Mouse (Mus musculus): ENCODE results near the gene Clp1. TPM values are rescaled to one million over a fixed set of nuclear protein-coding genes. Genes with fewer than 3 reads are reported as not detected.
"Not testable (repeated sequence)": the region's sequence is repeated elsewhere in the genome, so short reads cannot be mapped to it uniquely, and the experiment has no call there.

Clp1 gene
- polyA plus RNA-seq, 1 experiment: 11.4 TPM

- Histone ChIP-seq H3K36me3 (ENCODE audit: control insufficient read depth, insufficient read depth, low read length) (no peaks in the 10 kb centered on the region), H3K27ac (ENCODE audit: insufficient read depth, low read depth, low read length) (no peak overlapping the region), H3K4me1 (ENCODE audit: control insufficient read depth, insufficient read depth, insufficient read length, low read length) (no peaks in the 10 kb centered on the region; the same call in 1 of the 2 replicates), H3K4me3 (ENCODE audit: low read depth, low read length) (peak overlapping the region; percentile 40), H3K27me3 (ENCODE audit: control insufficient read depth, insufficient read depth, low read length) (peaks cover 31% of the 10 kb centered on the region)
- TF ChIP-seq POLR2A (IDR thresholded peaks at IDR 0.05; ENCODE audit: low read depth, low read length) (no peak), CTCF (IDR thresholded peaks at IDR 0.05; ENCODE audit: extremely low read depth, insufficient read length, insufficient replicate concordance, low read depth, low read length) (no peak)
- WGBS: 4% methylated on average over 11 of the region's 11 CpGs
Measured at GRCm38 (mm10) chr2:84734351-84734864, 7.3 kb upstream of the Clp1 start.

DNA sequence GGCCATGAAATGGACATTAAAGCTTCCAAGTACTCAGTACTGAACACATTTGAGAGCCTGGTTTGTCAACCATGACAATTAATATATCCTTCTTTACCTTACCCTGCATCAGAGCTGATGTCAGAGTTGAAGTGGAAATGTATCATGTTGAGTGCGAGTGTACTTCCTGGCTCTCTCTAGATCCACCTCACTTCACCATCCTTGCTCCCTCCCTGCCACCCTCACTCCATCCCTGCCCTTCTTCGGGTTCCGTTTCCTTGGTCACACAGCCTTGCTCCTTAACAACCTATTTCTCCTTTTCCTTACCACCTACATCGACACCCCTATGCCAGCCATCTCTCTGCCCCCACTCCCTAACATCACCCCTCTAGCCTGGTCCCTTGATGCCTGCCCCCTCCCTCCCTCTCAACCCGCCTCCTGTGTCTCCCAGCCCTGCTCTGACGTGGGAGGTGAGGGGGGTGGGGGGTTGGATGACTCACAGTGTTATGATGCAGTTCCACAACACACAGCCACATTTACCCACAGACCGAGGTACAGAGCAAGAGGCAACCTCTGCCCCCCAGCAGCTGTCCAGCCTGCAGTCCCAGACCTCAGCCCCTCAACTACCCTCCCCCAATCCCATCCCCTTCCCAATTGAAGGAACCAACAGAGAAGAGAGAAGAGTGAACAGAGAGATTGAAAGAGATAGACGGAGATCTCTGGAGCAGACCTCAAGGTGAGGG is 6.6 kb upstream of the Clp1 start, which contains the start of gene Ypel4:
Gene Ypel4, plus strand, starts transcription at position 480 of the 722 bp plus-strand sequence.
- H3K27me3 ChIP-seq (ENCODE audit: control insufficient read depth, insufficient read depth, low read length): peaks cover 31% of the 10 kb centered on the region
- H3K27ac ChIP-seq (ENCODE audit: insufficient read depth, low read depth, low read length): no peak within 1 kb of the TSS
- peak within 1 kb of the TSS; percentile 40 for H3K4me3 ChIP-seq (ENCODE audit: low read depth, low read length)
- H3K4me1 ChIP-seq (ENCODE audit: control insufficient read depth, insufficient read depth, insufficient read length, low read length): no peaks in the 10 kb centered on the region; the same call in 1 of the 2 replicates
- WGBS: 3% methylated on average over 8 of the region's 8 CpGs
- TF ChIP-seq POLR2A (IDR thresholded peaks at IDR 0.05; ENCODE audit: low read depth, low read length) (no peak), CTCF (IDR thresholded peaks at IDR 0.05; ENCODE audit: extremely low read depth, insufficient read length, insufficient replicate concordance, low read depth, low read length) (no peak)
- no peaks in the 10 kb centered on the region for H3K36me3 ChIP-seq (ENCODE audit: control insufficient read depth, insufficient read depth, low read length)

DNA sequence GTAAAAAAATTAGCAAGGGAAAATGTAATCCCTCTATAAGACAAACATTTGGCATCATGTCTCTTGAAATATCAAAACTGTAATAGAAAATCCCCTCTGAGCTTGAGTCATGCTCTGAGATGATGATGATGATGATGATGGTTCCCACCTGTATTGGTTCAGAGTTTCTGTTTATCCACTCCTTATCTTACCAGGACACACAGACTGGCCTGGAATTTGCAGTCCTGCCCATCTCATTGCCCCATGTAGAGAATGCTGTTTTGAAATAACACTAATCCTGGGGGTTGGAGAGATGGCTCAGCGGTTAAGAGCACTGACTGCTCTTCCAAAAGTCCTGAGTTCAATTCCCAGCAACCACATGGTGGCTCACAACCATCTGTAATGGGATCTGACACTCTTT is 5.2 kb upstream of the Clp1 start:
- WGBS: 79% methylated on average over 1 of the region's 1 CpGs
- TF ChIP-seq POLR2A (IDR thresholded peaks at IDR 0.05; ENCODE audit: low read depth, low read length) (no peak), CTCF (IDR thresholded peaks at IDR 0.05; ENCODE audit: extremely low read depth, insufficient read length, insufficient replicate concordance, low read depth, low read length) (no peak)

DNA sequence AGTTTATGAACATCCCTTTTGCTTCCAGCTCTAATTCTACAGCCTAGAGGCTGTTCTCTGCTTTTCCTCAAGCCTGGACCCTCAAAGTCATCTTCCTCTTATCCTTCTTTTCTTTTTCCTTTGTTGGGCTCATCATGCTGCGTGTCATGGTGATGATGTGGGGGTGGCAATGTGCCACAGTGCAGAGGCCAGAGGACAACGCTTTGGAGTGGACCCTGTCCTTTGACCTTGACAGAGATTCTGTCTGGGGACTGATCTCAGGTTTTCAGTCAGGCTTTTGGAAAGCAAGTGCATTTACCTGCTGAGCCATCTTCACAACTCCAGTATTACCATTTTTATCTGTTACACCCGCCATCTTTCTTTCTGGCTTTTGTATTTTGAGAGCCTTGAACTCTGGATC is 4.1 kb upstream of the Clp1 start:
- no peak for TF ChIP-seq POLR2A (IDR thresholded peaks at IDR 0.05; ENCODE audit: low read depth, low read length)
- TF ChIP-seq CTCF (IDR thresholded peaks at IDR 0.05; ENCODE audit: extremely low read depth, insufficient read length, insufficient replicate concordance, low read depth, low read length): no peak
- no peak overlapping the region for H3K4me3 ChIP-seq (ENCODE audit: low read depth, low read length)
- H3K27ac ChIP-seq (ENCODE audit: insufficient read depth, low read depth, low read length): no peak overlapping the region
- WGBS: 83% methylated on average over 3 of the region's 3 CpGs
- H3K36me3 ChIP-seq (ENCODE audit: control insufficient read depth, insufficient read depth, low read length): no peaks in the 10 kb centered on the region
- H3K4me1 ChIP-seq (ENCODE audit: control insufficient read depth, insufficient read depth, insufficient read length, low read length): peaks cover 2% of the 10 kb centered on the region; the same call in 1 of the 2 replicates
- H3K27me3 ChIP-seq (ENCODE audit: control insufficient read depth, insufficient read depth, low read length): peaks cover 19% of the 10 kb centered on the region

More for the DNA sequence above, 5.2 kb upstream of the Clp1 start:
- H3K27ac ChIP-seq (ENCODE audit: insufficient read depth, low read depth, low read length): no peak overlapping the region
- H3K27me3 ChIP-seq (ENCODE audit: control insufficient read depth, insufficient read depth, low read length): peaks cover 30% of the 10 kb centered on the region
- H3K4me1 ChIP-seq (ENCODE audit: control insufficient read depth, insufficient read depth, insufficient read length, low read length): no peaks in the 10 kb centered on the region; the same call in 1 of the 2 replicates
- no peaks in the 10 kb centered on the region for H3K36me3 ChIP-seq (ENCODE audit: control insufficient read depth, insufficient read depth, low read length)
- H3K4me3 ChIP-seq (ENCODE audit: low read depth, low read length): no peak overlapping the region

DNA sequence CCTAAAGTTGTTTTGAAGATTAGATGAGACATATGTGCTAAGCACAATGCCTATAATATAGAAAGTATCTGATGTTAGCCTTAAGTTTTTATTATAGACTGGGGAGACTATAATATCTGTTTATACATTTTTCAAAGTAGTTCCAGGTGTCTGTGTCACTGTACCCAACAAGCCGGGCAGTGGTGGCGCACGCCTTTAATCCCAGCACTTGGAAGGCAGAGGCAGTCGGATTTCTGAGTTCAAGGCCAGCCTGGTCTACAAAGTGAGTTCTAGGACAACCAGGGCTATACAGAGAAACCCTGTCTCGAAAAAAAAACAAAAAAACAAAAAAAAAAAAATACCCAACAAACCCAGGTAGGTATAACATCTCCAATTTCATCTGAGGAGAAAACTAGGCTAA is 1.0 kb upstream of the Clp1 start:
- not testable (repeated sequence) for H3K4me3 ChIP-seq (ENCODE audit: low read depth, low read length); H3K27me3 ChIP-seq (ENCODE audit: control insufficient read depth, insufficient read depth, low read length); H3K27ac ChIP-seq (ENCODE audit: insufficient read depth, low read depth, low read length); H3K4me1 ChIP-seq (ENCODE audit: control insufficient read depth, insufficient read depth, insufficient read length, low read length)
- H3K36me3 ChIP-seq (ENCODE audit: control insufficient read depth, insufficient read depth, low read length): peaks cover 16% of the 10 kb centered on the region
- 84% methylated on average over 5 of the region's 5 CpGs for WGBS

DNA sequence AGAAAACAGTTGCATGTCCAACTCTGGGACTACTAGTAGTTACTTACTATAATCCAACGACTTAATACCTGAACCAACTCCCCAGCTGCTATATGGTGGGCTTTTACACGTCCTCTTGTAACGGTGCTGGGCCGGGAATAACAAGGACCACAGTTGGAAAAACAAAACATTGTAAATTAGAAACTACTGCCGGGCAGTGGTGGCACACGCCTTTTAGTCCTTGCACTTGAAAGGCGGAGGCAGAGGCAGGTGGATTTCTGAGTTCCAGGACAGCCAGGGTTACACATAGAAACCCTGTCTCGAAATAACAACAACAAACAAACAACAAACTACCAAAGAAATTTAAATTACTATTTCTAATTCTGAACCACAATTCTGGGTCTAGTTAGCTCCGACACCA is 434 bp downstream of the Clp1 start:
- WGBS: under 1% methylated on average over 9 of the region's 9 CpGs
- TF ChIP-seq CTCF (IDR thresholded peaks at IDR 0.05; ENCODE audit: extremely low read depth, insufficient read length, insufficient replicate concordance, low read depth, low read length) (no peak), POLR2A (IDR thresholded peaks at IDR 0.05; ENCODE audit: low read depth, low read length) (no peak)
- Histone ChIP-seq H3K4me3 (ENCODE audit: low read depth, low read length) (peak overlapping the region; percentile 68), H3K27ac (ENCODE audit: insufficient read depth, low read depth, low read length) (peak overlapping the region; percentile 20; the same call in 1 of the 2 replicates), H3K4me1 (ENCODE audit: control insufficient read depth, insufficient read depth, insufficient read length, low read length) (peaks cover 9% of the 10 kb centered on the region), H3K36me3 (ENCODE audit: control insufficient read depth, insufficient read depth, low read length) (peaks cover 16% of the 10 kb centered on the region), H3K27me3 (ENCODE audit: control insufficient read depth, insufficient read depth, low read length) (no peaks in the 10 kb centered on the region)

DNA sequence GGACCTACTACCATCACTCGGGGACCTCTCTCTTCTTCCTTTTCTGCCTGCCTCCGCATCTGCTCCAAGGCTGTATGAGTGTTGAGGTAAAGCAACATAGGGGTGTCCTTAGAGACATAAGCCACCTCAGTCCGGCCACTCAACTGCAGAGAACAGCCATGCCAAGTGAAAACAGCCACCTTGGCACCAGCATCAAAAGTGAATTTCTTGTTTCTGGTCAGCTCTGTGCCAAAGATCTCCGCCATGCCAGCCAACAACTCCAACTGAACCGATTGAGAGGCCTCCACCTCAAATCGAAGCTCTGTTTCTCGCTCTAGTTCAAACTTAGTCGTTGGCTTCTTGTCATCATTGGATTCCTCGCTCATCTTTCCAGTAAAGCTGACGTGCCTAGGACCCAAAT is 1.4 kb downstream of the Clp1 start:
- H3K36me3 ChIP-seq (ENCODE audit: control insufficient read depth, insufficient read depth, low read length): peaks cover 20% of the 10 kb centered on the region
- peaks cover 9% of the 10 kb centered on the region for H3K4me1 ChIP-seq (ENCODE audit: control insufficient read depth, insufficient read depth, insufficient read length, low read length)
- 90% methylated on average over 10 of the region's 10 CpGs for WGBS

More for the DNA sequence above, 1.4 kb downstream of the Clp1 start:
- H3K27me3 ChIP-seq (ENCODE audit: control insufficient read depth, insufficient read depth, low read length): no peaks in the 10 kb centered on the region
- TF ChIP-seq CTCF (IDR thresholded peaks at IDR 0.05; ENCODE audit: extremely low read depth, insufficient read length, insufficient replicate concordance, low read depth, low read length): no peak
- TF ChIP-seq POLR2A (IDR thresholded peaks at IDR 0.05; ENCODE audit: low read depth, low read length): no peak
- no peak overlapping the region for H3K27ac ChIP-seq (ENCODE audit: insufficient read depth, low read depth, low read length)
- H3K4me3 ChIP-seq (ENCODE audit: low read depth, low read length): no peak overlapping the region
